Mouse (Mus musculus): Measurements from ENCODE around the gene Pakap. TPM values are rescaled to one million over a fixed set of nuclear protein-coding genes. Genes with fewer than 3 reads are reported as not detected.

Gene Pakap
- polyA plus RNA-seq, 3 experiments from 2014 or later = 0.50 to 2.1 (median 1.1) TPM

GRCm38 (mm10) chr4:57845541-57846210, 277.7 kb downstream of the Pakap start:
- no peak for ATAC-seq

GRCm38 (mm10) chr4:57846381-57846990, 278.5 kb downstream of the Pakap start:
- no peak for ATAC-seq

GRCm38 (mm10) chr4:57846991-57847422, 279.0 kb downstream of the Pakap start:
- ATAC-seq = no peak

- ATAC-seq = no peak
These were observed 279.7 kb downstream of the Pakap start for GRCm38 (mm10) chr4:57847676-57848075.

- ATAC-seq = no peak
These were observed 281.5 kb downstream of the Pakap start for GRCm38 (mm10) chr4:57849465-57849864.

GRCm38 (mm10) chr4:57851731-57852130, 283.8 kb downstream of the Pakap start:
- ATAC-seq = no peak

- no peak for ATAC-seq
These were observed 284.6 kb downstream of the Pakap start for GRCm38 (mm10) chr4:57852461-57853040.

GRCm38 (mm10) chr4:57854181-57854580, 286.2 kb downstream of the Pakap start:
- no peak for ATAC-seq

GRCm38 (mm10) chr4:57855281-57855941, 287.4 kb downstream of the Pakap start:
- ATAC-seq = no peak

- no peak for ATAC-seq
These were observed 288.7 kb downstream of the Pakap start for GRCm38 (mm10) chr4:57856673-57857072.

GRCm38 (mm10) chr4:57860204-57860611, 292.2 kb downstream of the Pakap start:
- no peak for ATAC-seq

- no peak for ATAC-seq
These were observed 293.2 kb downstream of the Pakap start for GRCm38 (mm10) chr4:57861166-57861565.

- no peak for ATAC-seq
These were observed 293.9 kb downstream of the Pakap start for GRCm38 (mm10) chr4:57861856-57862255.

- no peak for ATAC-seq
These were observed 294.4 kb downstream of the Pakap start for GRCm38 (mm10) chr4:57862269-57862986.

- no peak for ATAC-seq
These were observed 298.1 kb downstream of the Pakap start for GRCm38 (mm10) chr4:57866088-57866487.

GRCm38 (mm10) chr4:57866990-57867389, 299.0 kb downstream of the Pakap start:
- no peak for ATAC-seq

- no peak for ATAC-seq
These were observed 299.5 kb downstream of the Pakap start for GRCm38 (mm10) chr4:57867454-57867853.

- ATAC-seq = no peak
These were observed 311.2 kb downstream of the Pakap start for GRCm38 (mm10) chr4:57879137-57879536.

- peak; percentile 82 for ATAC-seq
These were observed 311.9 kb downstream of the Pakap start for GRCm38 (mm10) chr4:57879804-57880357.

- peak; percentile 41 for ATAC-seq
These were observed 315.8 kb downstream of the Pakap start for GRCm38 (mm10) chr4:57883520-57884421.

- no peak for ATAC-seq
These were observed 316.5 kb downstream of the Pakap start for GRCm38 (mm10) chr4:57884511-57884910.
